Mouse (Mus musculus) megakaryocyte, embryonic 14.5 days (primary cell): ENCODE measurements around the gene Mgat5b. TPM values are rescaled to one million over a fixed set of nuclear protein-coding genes. Genes with fewer than 3 reads are reported as not detected.

ENCODE experiments used
- H3K27me3 ChIP-seq: replicated peaks from 2 replicates; pipeline ENCODE3; 2012; ENCODE audit warnings: inconsistent platforms
- H3K36me3 ChIP-seq: replicated peaks from 2 replicates; pipeline ENCODE3; 2012; ENCODE audit warnings: low read length, inconsistent platforms, mixed read lengths
- H3K4me1 ChIP-seq: 2 replicates; pipeline ENCODE4 v1.6.1; 2012; ENCODE audit warnings: inconsistent platforms
- H3K4me3 ChIP-seq: replicated peaks from 2 replicates; pipeline ENCODE3; 2012; ENCODE audit warnings: moderate library complexity, mild to moderate bottlenecking, inconsistent platforms
- H3K9me3 ChIP-seq: 2 replicates; pipeline ENCODE4 v1.6.1; 2012; ENCODE audit warnings: inconsistent platforms
- FLI1 ChIP-seq: IDR thresholded peaks from 2 replicates; pipeline ENCODE4 v1.6.1; 2012; ENCODE audit warnings: low read length, inconsistent platforms, mixed read lengths
- GATA1 ChIP-seq: IDR thresholded peaks from 3 replicates; pipeline ENCODE4 v1.6.1; 2012; ENCODE audit warnings: mixed read lengths, low read length, inconsistent platforms, borderline replicate concordance
- polyA plus RNA-seq: library from polyadenylated mRNA; stranded (reverse); fragments of >175 nt; gene quantifications from 2 replicates; pipeline ENCODE4 v1.2.3, GENCODE M21; 2012; ENCODE audit warnings: low replicate concordance; ENCODE audit not compliant: insufficient read depth

Gene Mgat5b
- polyA plus RNA-seq, 1 experiment, result not detected

GRCm38 (mm10) chr11:116991410-116991809 is 72.7 kb downstream of the Mgat5b start:
- TF ChIP-seq GATA1, result no peak
- TF ChIP-seq FLI1, result no peak
- Histone ChIP-seq H3K27me3 (peaks cover 69% of the 10 kb centered on the region), H3K4me1 (no peaks in the 10 kb centered on the region)

GRCm38 (mm10) chr11:116991964-116992363 is 73.3 kb downstream of the Mgat5b start:
- Histone ChIP-seq H3K4me3 (no peak overlapping the region), H3K4me1 (no peaks in the 10 kb centered on the region), H3K9me3 (peaks cover 4% of the 10 kb centered on the region; the same call in 1 of the 2 replicates), H3K27me3 (peaks cover 73% of the 10 kb centered on the region), H3K36me3 (no peaks in the 10 kb centered on the region)
- TF ChIP-seq GATA1 (no peak), FLI1 (no peak)

More at GRCm38 (mm10) chr11:116991410-116991809, 72.7 kb downstream of the Mgat5b start:
- no peaks in the 10 kb centered on the region for H3K36me3 ChIP-seq
- peaks cover 4% of the 10 kb centered on the region; the same call in 1 of the 2 replicates for H3K9me3 ChIP-seq
- no peak overlapping the region for H3K4me3 ChIP-seq

- Histone ChIP-seq H3K4me3 (no peak overlapping the region), H3K9me3 (peaks cover 12% of the 10 kb centered on the region), H3K27me3 (peaks cover 72% of the 10 kb centered on the region), H3K36me3 (no peaks in the 10 kb centered on the region), H3K4me1 (no peaks in the 10 kb centered on the region)
- TF ChIP-seq FLI1 (no peak), GATA1 (no peak)
Observed at GRCm38 (mm10) chr11:116994095-116994582, 75.5 kb downstream of the Mgat5b start.

DNA sequence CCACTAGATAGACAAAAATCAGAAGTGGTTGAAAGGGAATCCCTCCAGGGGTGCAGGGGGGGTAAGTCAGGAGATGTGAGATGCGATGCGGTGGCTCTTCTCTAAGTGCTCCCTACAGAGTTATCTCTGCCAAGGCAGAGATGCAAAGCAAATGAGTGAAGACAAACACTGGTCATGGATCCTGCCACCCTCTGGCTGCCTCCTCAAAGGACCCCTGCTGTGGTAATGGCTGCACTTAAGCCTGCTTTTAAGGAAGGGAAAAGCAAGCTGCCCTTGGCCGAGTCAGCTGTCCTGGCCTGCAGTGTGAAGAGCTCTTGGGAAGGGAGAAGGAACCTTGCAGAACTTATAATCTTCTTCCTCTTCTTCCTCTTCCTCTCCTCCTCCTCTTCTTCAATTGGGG is 78.3 kb downstream of the Mgat5b start:
- TF ChIP-seq FLI1 (no peak), GATA1 (no peak)
- no peak overlapping the region for H3K4me3 ChIP-seq
- H3K4me1 ChIP-seq, result no peaks in the 10 kb centered on the region
- H3K36me3 ChIP-seq, result no peaks in the 10 kb centered on the region
- H3K9me3 ChIP-seq, result peaks cover 12% of the 10 kb centered on the region
- H3K27me3 ChIP-seq, result peaks cover 74% of the 10 kb centered on the region

GRCm38 (mm10) chr11:116998935-116999334 is 80.3 kb downstream of the Mgat5b start:
- no peak for TF ChIP-seq FLI1
- TF ChIP-seq GATA1, result no peak
- H3K4me3 ChIP-seq, result no peak overlapping the region
- H3K36me3 ChIP-seq, result no peaks in the 10 kb centered on the region
- H3K4me1 ChIP-seq, result no peaks in the 10 kb centered on the region
- H3K27me3 ChIP-seq, result peaks cover 71% of the 10 kb centered on the region
- H3K9me3 ChIP-seq, result peaks cover 8% of the 10 kb centered on the region

GRCm38 (mm10) chr11:117000219-117000618 is 81.6 kb downstream of the Mgat5b start:
- TF ChIP-seq GATA1 (no peak), FLI1 (no peak)
- no peaks in the 10 kb centered on the region for H3K36me3 ChIP-seq
- peaks cover 70% of the 10 kb centered on the region for H3K27me3 ChIP-seq

GRCm38 (mm10) chr11:117001789-117002188 is 83.1 kb downstream of the Mgat5b start:
- H3K9me3 ChIP-seq, result peaks cover 8% of the 10 kb centered on the region
- H3K4me1 ChIP-seq, result no peaks in the 10 kb centered on the region
- TF ChIP-seq FLI1, result no peak
- no peak for TF ChIP-seq GATA1
- peaks cover 68% of the 10 kb centered on the region for H3K27me3 ChIP-seq
- H3K4me3 ChIP-seq, result no peak overlapping the region
- no peaks in the 10 kb centered on the region for H3K36me3 ChIP-seq

More at GRCm38 (mm10) chr11:117000219-117000618, 81.6 kb downstream of the Mgat5b start:
- no peak overlapping the region for H3K4me3 ChIP-seq
- peaks cover 8% of the 10 kb centered on the region for H3K9me3 ChIP-seq
- no peaks in the 10 kb centered on the region for H3K4me1 ChIP-seq

GRCm38 (mm10) chr11:117003503-117003902 is 84.8 kb downstream of the Mgat5b start:
- Histone ChIP-seq H3K4me1 (no peaks in the 10 kb centered on the region), H3K36me3 (no peaks in the 10 kb centered on the region)

DNA sequence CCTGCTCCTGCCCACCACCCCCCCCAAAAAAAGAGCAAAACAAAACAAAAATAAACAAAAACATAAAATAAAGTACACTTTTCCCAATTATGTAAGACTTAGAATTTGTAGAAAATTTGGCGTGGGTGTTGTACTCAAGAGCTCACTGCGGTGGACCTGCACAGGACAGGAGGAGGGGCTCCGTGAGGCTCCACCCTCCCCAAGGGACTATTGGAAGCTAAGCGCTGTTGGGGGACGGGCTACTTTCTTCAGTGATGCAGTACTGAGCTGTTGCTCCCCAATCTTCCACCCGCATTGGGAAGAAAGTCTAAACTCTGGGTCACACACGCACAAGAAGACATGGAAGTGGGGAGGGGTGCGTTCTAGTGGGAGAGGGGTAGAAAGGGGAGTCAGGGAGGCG is 85.6 kb downstream of the Mgat5b start:
- Histone ChIP-seq H3K9me3 (no peaks in the 10 kb centered on the region), H3K4me1 (no peaks in the 10 kb centered on the region), H3K4me3 (no peak overlapping the region), H3K27me3 (peaks cover 69% of the 10 kb centered on the region), H3K36me3 (no peaks in the 10 kb centered on the region)
- TF ChIP-seq GATA1 (no peak), FLI1 (no peak)

More at GRCm38 (mm10) chr11:117003503-117003902, 84.8 kb downstream of the Mgat5b start:
- TF ChIP-seq GATA1, result no peak
- TF ChIP-seq FLI1, result no peak
- no peak overlapping the region for H3K4me3 ChIP-seq
- H3K27me3 ChIP-seq, result peaks cover 72% of the 10 kb centered on the region
- H3K9me3 ChIP-seq, result peaks cover 5% of the 10 kb centered on the region

- Histone ChIP-seq H3K27me3 (peaks cover 54% of the 10 kb centered on the region), H3K4me1 (0 out of 2 replicates have a peak, but pooled peaks cover 4% of the 10 kb centered on the region), H3K9me3 (peaks cover 13% of the 10 kb centered on the region), H3K36me3 (no peaks in the 10 kb centered on the region), H3K4me3 (no peak overlapping the region)
- no peak for TF ChIP-seq GATA1
- TF ChIP-seq FLI1, result no peak
Observed at GRCm38 (mm10) chr11:117017462-117017861, 98.8 kb downstream of the Mgat5b start.
